Mouse (Mus musculus) heart, adult 2 months (tissue): ENCODE measurements at regions not wholly inside any gene's neighbourhood (a gene's known extent, or its start where the extent isn't known, plus 50 kb on each side); places are given as distances from the start of the nearest gene placed in this dataset.

ENCODE experiments used
- DNase-seq, 2 experiments: peaks; one replicate each; pipeline ENCODE4 v3.0.0; 2021
- H3K27ac ChIP-seq: fragments of 200-600 bp; 2 replicates; pipeline ENCODE4 v1.8.1; 2022
- H3K27me3 ChIP-seq: fragments of 200-500 bp; 2 replicates; pipeline ENCODE4 v1.6.1; 2012; ENCODE audit warnings: mild to moderate bottlenecking, low read length, inconsistent platforms, mixed read lengths; ENCODE audit not compliant: control insufficient read depth, insufficient read depth
- H3K36me3 ChIP-seq: fragments of 200-500 bp; 2 replicates; pipeline ENCODE4 v1.6.1; 2012; ENCODE audit warnings: low read length, inconsistent platforms; ENCODE audit not compliant: control insufficient read depth, insufficient read depth
- H3K4me1 ChIP-seq: fragments of 200-500 bp; 2 replicates; pipeline ENCODE4 v1.6.1; 2011; ENCODE audit warnings: low read length; ENCODE audit not compliant: control insufficient read depth, insufficient read depth
- H3K4me3 ChIP-seq: fragments of 200-600 bp; 2 replicates; pipeline ENCODE4 v1.8.1; 2022
- H3K79me2 ChIP-seq: fragments of 200-500 bp; replicated peaks from 2 replicates; pipeline ENCODE4 v1.6.1; 2012; ENCODE audit warnings: mild to moderate bottlenecking, inconsistent platforms, low read length, moderate library complexity, mixed read lengths; ENCODE audit not compliant: control insufficient read depth, insufficient read depth
- H3K9ac ChIP-seq: fragments of 200-500 bp; 2 replicates; pipeline ENCODE4 v1.6.1; 2012; ENCODE audit warnings: low read depth, mild to moderate bottlenecking, control low read depth, inconsistent platforms, low read length, mixed read lengths
- CTCF ChIP-seq: fragments of 200-600 bp; IDR thresholded peaks from 2 replicates; pipeline ENCODE4 v1.8.1; 2022; ENCODE audit warnings: antibody characterized with exemption, mild to moderate bottlenecking, moderate library complexity
- EP300 ChIP-seq: fragments of 200-500 bp; IDR thresholded peaks from 2 replicates; pipeline ENCODE4 v1.6.1; 2011; ENCODE audit warnings: low read depth, low read length, control low read depth; ENCODE audit not compliant: insufficient read depth
- POLR2A ChIP-seq: fragments of 200-500 bp; IDR thresholded peaks from 2 replicates; pipeline ENCODE4 v1.6.1; 2011; ENCODE audit warnings: mild to moderate bottlenecking, low read depth, low read length, control low read depth; ENCODE audit not compliant: insufficient read depth
- WGBS: fragments of 180-500 bp; shearing (Covaris S2); methylation state at CpG from one replicate; pipeline ENCODE4 v1.1.7; 2018; 5-methylcytosine and 5-hydroxymethylcytosine counted together
- intact Hi-C: fragments of 180-260 bp; cut with DNase I; formaldehyde crosslinking; loops from one replicate; pipeline ENCODE4 v1.15.1; 2025
- microRNA-seq, 2 experiments: library from miRNA; unstranded; fragments of <30 nt; microRNA quantifications; one replicate each; pipeline ENCODE4 v1.2.0; 2021

DNA sequence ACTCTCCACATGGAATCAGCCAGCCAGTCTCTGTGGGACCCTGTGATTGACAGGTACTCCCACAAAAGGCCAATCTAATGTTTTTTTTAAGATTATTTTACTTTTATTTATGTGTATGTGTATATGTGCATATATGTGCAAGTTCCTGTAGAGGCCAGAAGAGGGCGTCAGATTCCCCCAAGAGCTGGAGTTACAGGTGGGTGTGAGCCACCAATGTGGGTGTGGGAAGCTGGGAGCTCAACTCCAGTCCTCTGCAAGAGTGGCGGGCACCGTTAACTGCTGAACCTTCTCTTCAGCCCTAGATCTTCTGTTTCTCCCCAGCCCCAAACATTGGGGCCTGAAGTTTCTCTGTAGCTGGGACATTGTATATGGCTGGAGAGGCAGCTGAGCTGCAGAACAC is 61.0 kb upstream of the Jak1 start:
- intact Hi-C loops: no loop called here
- no peaks in the 10 kb centered on the region for H3K79me2 ChIP-seq
- no peak overlapping the region for H3K9ac ChIP-seq
- H3K27ac ChIP-seq: no peak overlapping the region
- no peak for DNase-seq
- no peak overlapping the region for H3K4me3 ChIP-seq
- H3K4me1 ChIP-seq: peaks cover 3% of the 10 kb centered on the region
- 84% methylated on average over 3 of the region's 3 CpGs for WGBS
- no peaks in the 10 kb centered on the region for H3K27me3 ChIP-seq
- TF ChIP-seq POLR2A (no peak), EP300 (no peak), CTCF (no peak)
- H3K36me3 ChIP-seq: no peaks in the 10 kb centered on the region

DNA sequence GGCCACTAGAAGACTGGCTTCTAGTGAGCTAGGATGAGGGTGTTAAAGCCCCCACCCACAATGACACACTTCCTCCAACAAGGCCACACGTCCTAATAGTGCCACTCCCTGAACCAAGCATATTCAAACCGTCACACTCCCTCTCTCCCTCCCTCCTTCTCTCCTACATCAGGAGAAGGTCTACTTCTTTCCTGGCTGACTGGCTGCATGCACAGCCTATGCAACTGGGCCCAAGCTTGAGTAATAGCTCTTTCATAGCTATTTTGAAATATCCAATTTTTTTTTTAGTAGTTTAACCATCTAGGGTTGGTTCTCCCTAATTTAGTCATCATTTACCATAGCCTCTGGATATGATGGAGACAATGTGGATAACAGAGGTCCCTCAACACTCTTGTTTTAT is 56.6 kb upstream of the Jak1 start:
- no peaks in the 10 kb centered on the region for H3K4me1 ChIP-seq
- no peak for TF ChIP-seq POLR2A
- no peak for TF ChIP-seq CTCF
- no peak for TF ChIP-seq EP300
- H3K27ac ChIP-seq: no peak overlapping the region
- H3K9ac ChIP-seq: no peak overlapping the region
- H3K27me3 ChIP-seq: no peaks in the 10 kb centered on the region
- H3K4me3 ChIP-seq: no peak overlapping the region
- DNase-seq: no peak
- no peaks in the 10 kb centered on the region for H3K79me2 ChIP-seq
- H3K36me3 ChIP-seq: no peaks in the 10 kb centered on the region
- intact Hi-C loops: no loop called here
- 64% methylated on average over 2 of the region's 2 CpGs for WGBS

- Histone ChIP-seq H3K9ac (no peak overlapping the region), H3K4me3 (no peak overlapping the region), H3K4me1 (no peaks in the 10 kb centered on the region), H3K27ac (no peak overlapping the region), H3K36me3 (no peaks in the 10 kb centered on the region), H3K27me3 (no peaks in the 10 kb centered on the region), H3K79me2 (no peaks in the 10 kb centered on the region)
- WGBS: 58% methylated on average over 2 of the region's 2 CpGs
- no peak for DNase-seq
- intact Hi-C loops: no loop called here
- no peak for TF ChIP-seq POLR2A
- no peak for TF ChIP-seq EP300
- peak; percentile 76 for TF ChIP-seq CTCF
These were observed 55.5 kb upstream of the Jak1 start for GRCm38 (mm10) chr4:101320587-101320986.

DNA sequence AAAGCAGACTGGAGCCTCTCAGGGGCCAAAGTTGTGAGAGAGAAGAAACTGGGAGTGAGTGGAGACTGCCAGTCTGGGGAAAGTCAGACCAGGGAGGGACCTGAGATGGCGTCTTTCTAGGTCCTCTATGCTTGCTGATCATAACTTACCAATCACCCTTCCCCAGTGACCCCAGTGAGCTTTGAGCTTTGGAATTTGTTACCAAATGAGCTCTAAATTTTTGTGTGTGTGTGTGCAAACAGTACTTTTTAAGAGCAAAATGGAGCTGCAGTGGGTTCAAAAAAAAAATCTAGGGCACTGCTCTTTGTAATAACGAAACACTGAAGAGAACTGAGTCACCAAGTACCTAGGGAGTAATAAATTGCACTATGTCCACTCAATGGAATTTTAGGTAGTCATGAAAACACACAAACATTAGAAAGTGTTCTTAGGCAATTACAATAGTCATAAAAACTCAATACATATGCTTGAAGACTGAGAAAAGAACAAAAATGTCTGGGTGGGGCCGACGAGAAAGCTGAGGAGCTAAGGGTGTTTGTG is 54.7 kb upstream of the Jak1 start:
- intact Hi-C loops: loop anchor here (2.0 kb wide), 1 partner anchor 151 kb away; no protein-coding TSS in a partner anchor
- Histone ChIP-seq H3K79me2 (no peaks in the 10 kb centered on the region), H3K4me3 (no peak overlapping the region), H3K27me3 (no peaks in the 10 kb centered on the region), H3K4me1 (no peaks in the 10 kb centered on the region), H3K36me3 (no peaks in the 10 kb centered on the region), H3K9ac (no peak overlapping the region), H3K27ac (no peak overlapping the region)
- WGBS: 79% methylated on average over 4 of the region's 4 CpGs
- TF ChIP-seq EP300 (no peak), CTCF (no peak), POLR2A (no peak)
- DNase-seq: no peak

GRCm38 (mm10) chr4:101318836-101319235 is 53.8 kb upstream of the Jak1 start:
- TF ChIP-seq POLR2A (no peak), CTCF (peak; percentile 50), EP300 (no peak)
- Histone ChIP-seq H3K9ac (no peak overlapping the region), H3K79me2 (no peaks in the 10 kb centered on the region), H3K27ac (no peak overlapping the region), H3K36me3 (no peaks in the 10 kb centered on the region), H3K4me1 (no peaks in the 10 kb centered on the region), H3K27me3 (no peaks in the 10 kb centered on the region), H3K4me3 (no peak overlapping the region)
- WGBS: 73% methylated on average over 1 of the region's 1 CpGs
- intact Hi-C loops: loop anchor here (2.0 kb wide), 1 partner anchor 150 kb away; no protein-coding TSS in a partner anchor
- no peak for DNase-seq

DNA sequence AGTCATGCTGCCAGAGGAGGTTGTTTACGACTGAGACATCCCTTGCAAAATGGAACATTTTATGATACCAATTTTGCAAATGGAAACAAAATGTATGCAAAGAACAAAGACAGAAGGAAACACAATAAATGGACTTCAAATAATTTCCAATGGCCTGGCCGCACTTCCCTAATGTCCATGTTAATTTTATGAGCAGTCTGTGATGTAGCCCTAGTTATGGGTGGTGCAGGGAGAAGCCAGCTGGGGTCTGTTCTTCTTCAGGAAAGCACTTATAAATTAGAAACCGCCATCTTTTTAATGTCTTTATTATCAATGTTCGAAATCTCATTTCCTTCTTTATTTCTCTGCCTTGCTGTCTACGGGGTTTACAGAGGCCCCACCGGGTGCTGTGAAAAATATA is 51.0 kb upstream of the Jak1 start:
- 86% methylated on average over 6 of the region's 6 CpGs for WGBS
- no peaks in the 10 kb centered on the region for H3K27me3 ChIP-seq
- H3K36me3 ChIP-seq: no peaks in the 10 kb centered on the region
- intact Hi-C loops: no loop called here
- H3K27ac ChIP-seq: no peak overlapping the region
- no peaks in the 10 kb centered on the region for H3K79me2 ChIP-seq
- no peak overlapping the region for H3K4me3 ChIP-seq
- DNase-seq: no peak
- H3K9ac ChIP-seq: no peak overlapping the region
- TF ChIP-seq EP300: no peak
- TF ChIP-seq POLR2A: no peak
- no peak for TF ChIP-seq CTCF
- H3K4me1 ChIP-seq: no peaks in the 10 kb centered on the region

Small RNA genes lying in the stretch of these regions (microRNA-seq; reads per million reads assigned to microRNA genes)
- gene Mir101a: 53.7 to 214 reads per million in 2 experiments
